Mouse (Mus musculus) olfactory bulb, adult 2 months (tissue): ENCODE measurements at regions not wholly inside any gene's neighbourhood (a gene's known extent, or its start where the extent isn't known, plus 50 kb on each side); places are given as distances from the start of the nearest gene placed in this dataset.

Experiments
- H3K27ac ChIP-seq: fragments of 200-500 bp; 2 replicates; pipeline ENCODE4 v1.5.1; 2012; ENCODE audit warnings: low read depth, low read length; ENCODE audit not compliant: insufficient read depth
- H3K4me1 ChIP-seq: fragments of 200-500 bp; 2 replicates; pipeline ENCODE4 v1.6.1; 2012; ENCODE audit warnings: low read length; ENCODE audit not compliant: control insufficient read depth, insufficient read depth
- H3K4me3 ChIP-seq: fragments of 200-500 bp; 2 replicates; pipeline ENCODE4 v1.5.1; 2012; ENCODE audit warnings: mild to moderate bottlenecking, low read depth, low read length, moderate library complexity; ENCODE audit not compliant: insufficient read depth
- CTCF ChIP-seq: fragments of 200-500 bp; IDR thresholded peaks from 2 replicates; pipeline ENCODE4 v1.5.1; 2012; ENCODE audit warnings: low read depth, mild to moderate bottlenecking, low read length, moderate library complexity; ENCODE audit not compliant: insufficient read depth
- POLR2A ChIP-seq: fragments of 200-500 bp; IDR thresholded peaks from 2 replicates; pipeline ENCODE4 v1.6.1; 2012; ENCODE audit warnings: mild to moderate bottlenecking, low read depth, low read length, moderate library complexity; ENCODE audit not compliant: insufficient read depth
- WGBS: fragments of 180-500 bp; shearing (Covaris S2); methylation state at CpG from one replicate; pipeline ENCODE4 v1.1.7; 2018; 5-methylcytosine and 5-hydroxymethylcytosine counted together

DNA sequence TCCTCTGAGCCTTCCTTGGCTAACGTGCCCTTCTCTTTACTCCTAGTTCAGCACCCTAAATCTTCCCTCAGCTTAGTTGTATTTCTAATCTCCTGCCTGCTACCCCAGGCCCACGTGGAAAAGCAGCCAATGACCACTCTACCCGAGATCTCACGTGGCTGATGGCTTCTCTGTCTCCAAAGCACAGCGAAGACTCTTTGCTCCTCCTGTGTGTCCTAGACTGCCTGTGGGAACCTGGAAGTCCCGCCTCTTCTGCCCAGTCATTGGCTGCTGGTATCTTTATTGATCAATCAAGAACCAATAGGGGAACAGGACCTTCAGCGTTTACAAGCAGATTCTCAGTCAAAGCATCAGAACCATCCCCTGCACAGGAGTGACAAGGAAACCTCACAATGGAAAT is 54.8 kb downstream of the Gm19935 start:
- WGBS, result 90% methylated on average over 7 of the region's 7 CpGs
- Histone ChIP-seq H3K4me1 (peaks cover 4% of the 10 kb centered on the region; the same call in 1 of the 2 replicates), H3K27ac (no peak overlapping the region), H3K4me3 (no peak overlapping the region)
- TF ChIP-seq CTCF, result no peak
- no peak for TF ChIP-seq POLR2A

DNA sequence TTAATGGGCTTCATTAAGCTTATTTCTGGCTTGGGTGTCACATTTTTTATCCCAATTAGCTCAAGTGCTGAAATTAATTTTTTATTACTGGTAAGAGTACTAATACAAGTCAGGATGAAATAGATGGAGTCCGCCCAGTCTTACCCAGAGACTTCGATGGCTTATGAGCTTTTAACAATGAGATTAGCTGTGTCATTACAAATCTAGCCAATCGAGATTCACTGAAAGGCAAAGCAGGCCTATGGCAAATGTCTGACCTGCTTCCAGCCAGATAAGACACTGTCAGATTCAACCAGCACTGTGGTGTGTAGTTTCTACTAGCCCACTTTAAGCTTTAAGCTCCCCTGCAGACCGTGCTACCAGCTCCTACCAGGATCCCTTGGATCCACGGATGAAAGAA is 55.2 kb downstream of the Gm19935 start:
- TF ChIP-seq POLR2A, result no peak
- no peak for TF ChIP-seq CTCF
- no peak overlapping the region for H3K27ac ChIP-seq
- no peak overlapping the region for H3K4me3 ChIP-seq
- H3K4me1 ChIP-seq, result peaks cover 4% of the 10 kb centered on the region; the same call in 1 of the 2 replicates
- WGBS, result 73% methylated on average over 5 of the region's 5 CpGs

DNA sequence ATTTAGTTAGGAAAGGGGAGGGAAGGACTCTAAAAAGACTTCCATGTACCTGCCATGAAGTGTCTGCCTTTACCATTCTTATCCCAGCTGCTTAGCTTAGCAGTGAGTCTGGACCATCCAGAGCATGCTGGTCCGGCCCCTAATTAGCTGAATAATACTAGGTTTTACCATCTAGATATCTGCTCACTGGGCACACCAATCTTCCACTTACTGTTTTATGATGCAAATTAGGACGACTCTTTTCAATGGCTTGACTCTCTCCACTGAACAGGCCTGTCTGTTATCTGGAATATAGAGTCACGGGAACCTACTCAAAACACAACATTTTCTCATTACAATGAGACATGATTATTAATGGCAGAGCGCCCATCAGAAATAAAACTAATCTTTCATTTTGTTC is 55.7 kb downstream of the Gm19935 start:
- TF ChIP-seq CTCF (no peak), POLR2A (no peak)
- WGBS, result 65% methylated on average over 4 of the region's 4 CpGs
- Histone ChIP-seq H3K27ac (no peak overlapping the region), H3K4me1 (peaks cover 4% of the 10 kb centered on the region; the same call in 1 of the 2 replicates), H3K4me3 (no peak overlapping the region)

DNA sequence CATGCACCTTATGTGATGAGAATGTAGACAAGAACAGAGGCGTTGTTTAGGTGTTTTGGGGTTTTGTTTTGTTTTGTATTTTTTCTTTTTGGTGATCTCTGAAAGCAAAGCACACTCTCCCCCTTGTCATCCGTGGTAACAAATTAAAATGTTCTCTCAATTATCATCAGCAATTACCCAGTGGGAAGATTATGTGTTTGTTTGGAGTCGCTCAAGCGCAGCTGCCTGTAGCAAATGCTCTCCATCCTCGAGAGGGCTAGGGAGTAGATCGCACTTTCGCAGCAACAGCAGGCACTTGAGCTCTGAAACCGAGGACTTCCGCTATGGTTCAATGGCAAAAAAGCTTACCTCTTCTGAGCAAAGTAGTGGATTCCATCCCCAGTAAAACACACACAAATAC is 57.7 kb downstream of the Gm19935 start:
- 26% methylated on average over 9 of the region's 9 CpGs for WGBS
- Histone ChIP-seq H3K4me3 (no peak overlapping the region), H3K4me1 (peaks cover 7% of the 10 kb centered on the region), H3K27ac (no peak overlapping the region)
- no peak for TF ChIP-seq CTCF
- TF ChIP-seq POLR2A, result no peak

DNA sequence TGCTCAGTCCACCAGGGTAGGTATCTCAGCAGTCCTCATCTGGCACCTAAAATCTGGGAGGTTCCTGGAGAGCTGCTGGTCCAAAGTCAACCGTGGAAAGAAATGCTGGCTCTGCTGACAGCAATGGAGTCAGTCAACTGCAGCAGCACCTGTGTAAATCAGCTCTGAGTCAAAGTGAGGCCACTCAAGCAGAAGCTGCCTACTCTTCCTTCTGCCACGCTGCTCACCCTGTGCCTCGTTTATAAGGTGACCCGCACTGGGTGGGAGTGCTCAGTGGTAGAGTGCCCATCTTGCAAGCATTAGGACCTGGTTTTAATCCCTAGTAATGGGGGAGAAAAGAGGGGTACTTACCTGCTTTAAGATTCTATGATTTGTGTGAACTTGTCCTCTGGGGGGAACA is 62.2 kb downstream of the Gm19935 start:
- WGBS, result 87% methylated on average over 4 of the region's 4 CpGs
- TF ChIP-seq CTCF (no peak), POLR2A (no peak)
- no peak overlapping the region for H3K27ac ChIP-seq

DNA sequence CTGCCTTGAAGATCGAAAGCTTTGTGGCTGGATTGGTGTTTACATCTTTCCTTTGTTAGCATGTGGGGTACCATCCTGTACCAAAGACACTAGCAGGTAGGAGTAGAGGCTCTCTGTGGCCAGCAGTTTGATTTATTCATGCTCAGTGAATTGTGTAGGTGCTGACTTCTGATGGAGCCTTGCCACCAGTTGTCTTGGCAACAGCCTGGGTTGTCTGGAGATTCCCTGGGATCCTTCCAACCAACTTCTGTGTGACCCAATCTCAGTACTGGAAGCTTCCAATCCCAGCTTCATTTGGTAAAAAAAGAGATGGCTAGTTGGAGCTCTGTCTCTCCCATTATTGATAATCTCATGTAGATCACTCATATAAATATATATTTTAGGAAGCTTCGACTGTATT is 73.6 kb downstream of the Gm19935 start:
- Histone ChIP-seq H3K4me1 (no peaks in the 10 kb centered on the region), H3K27ac (no peak overlapping the region), H3K4me3 (no peak overlapping the region)
- 93% methylated on average over 2 of the region's 2 CpGs for WGBS
- no peak for TF ChIP-seq POLR2A
- TF ChIP-seq CTCF, result no peak

More for the DNA sequence above, 62.2 kb downstream of the Gm19935 start:
- Histone ChIP-seq H3K4me1 (peaks cover 7% of the 10 kb centered on the region), H3K4me3 (no peak overlapping the region)

DNA sequence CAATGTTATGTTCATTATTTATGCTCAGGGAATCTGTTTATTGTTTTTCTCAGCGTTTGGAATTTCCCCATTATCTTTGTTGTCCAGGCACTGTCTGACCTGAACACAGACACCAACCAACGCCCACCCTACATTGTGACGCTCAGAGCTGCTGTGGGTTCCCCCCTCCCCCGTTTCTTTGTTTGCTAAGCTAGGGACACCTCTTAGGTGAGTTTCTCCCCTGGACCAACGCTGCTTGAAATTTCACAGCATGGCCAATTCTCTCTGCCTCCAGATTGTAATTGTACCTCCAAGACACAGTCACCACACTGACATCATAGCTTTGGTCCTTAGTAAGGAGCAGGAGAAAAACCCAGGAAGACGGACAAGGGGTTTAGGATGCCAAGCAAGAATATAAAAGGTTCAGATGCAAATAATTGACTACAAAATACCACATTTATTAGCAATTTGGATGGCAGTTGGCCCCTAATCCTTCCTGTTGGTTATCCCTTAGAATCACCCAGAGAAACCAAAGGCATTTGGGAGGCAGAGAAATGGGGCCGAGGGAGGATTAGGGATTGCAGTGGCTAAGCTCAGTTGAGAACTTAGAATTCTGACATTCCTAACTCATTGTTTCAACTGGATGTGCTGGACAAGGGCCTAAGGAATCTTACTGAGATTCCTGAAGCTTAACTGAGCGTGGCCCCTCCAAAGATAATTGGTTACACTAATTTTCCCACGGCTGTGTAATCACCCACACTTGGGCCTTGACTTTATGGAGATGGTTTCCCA is 76.0 kb downstream of the Gm19935 start:
- TF ChIP-seq CTCF (no peak), POLR2A (no peak)
- Histone ChIP-seq H3K27ac (no peak overlapping the region), H3K4me1 (no peaks in the 10 kb centered on the region), H3K4me3 (no peak overlapping the region)
- WGBS, result 51% methylated on average over 9 of the region's 9 CpGs

DNA sequence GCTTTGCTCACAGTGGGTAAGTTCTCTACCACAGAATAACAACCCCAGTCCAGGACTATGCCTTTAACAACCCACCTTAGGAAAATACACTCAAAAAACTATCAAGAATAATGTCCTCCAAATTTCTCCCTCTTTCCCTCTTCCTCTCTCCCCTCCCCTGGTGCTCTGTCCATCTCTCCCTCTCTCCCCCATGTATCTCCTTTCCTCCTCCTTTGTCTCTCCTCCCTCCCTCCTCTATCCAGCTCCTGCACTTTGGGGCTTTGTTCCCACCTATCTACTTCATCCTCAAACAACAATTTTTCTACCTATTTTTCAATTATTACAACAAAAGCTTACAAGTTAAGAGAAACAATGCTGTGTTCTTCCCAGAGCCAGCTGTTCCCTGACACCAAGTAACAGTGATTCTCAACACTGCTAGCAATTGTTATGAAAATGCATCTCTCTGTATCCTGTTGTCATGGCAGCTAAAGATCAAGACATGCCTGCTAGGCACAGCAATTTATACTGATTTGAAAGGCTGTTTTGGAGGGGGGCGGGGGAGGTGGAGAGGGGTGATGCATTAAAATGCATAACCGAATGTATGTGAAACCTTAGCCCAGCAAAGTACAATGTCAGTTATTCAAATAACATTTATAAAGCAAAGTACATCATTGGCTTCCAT is 76.8 kb downstream of the Gm19935 start:
- TF ChIP-seq CTCF (no peak), POLR2A (no peak)
- WGBS, result 42% methylated on average over 2 of the region's 2 CpGs
- Histone ChIP-seq H3K4me1 (no peaks in the 10 kb centered on the region), H3K27ac (no peak overlapping the region), H3K4me3 (no peak overlapping the region)

DNA sequence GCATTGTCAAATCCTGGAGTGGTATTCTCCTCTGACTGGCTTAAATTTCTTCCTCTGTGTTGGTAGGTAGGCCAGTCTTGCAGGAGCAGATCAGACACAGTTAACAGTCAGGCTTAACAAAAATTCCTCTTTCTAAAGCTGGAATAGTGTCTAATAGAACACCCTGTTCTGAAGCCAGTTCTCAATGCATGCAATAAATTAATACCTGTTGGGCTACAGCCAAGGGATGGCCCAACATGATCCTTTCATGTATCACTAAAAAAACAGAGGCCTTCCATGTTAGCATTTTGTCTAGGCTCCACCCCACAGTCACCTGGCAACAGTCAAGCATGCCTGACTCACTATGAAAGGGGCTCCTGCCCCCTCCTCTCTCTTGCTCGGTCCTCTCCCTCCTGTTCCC is 89.2 kb downstream of the Gm19935 start:
- no peaks in the 10 kb centered on the region for H3K4me1 ChIP-seq
- H3K27ac ChIP-seq, result no peak overlapping the region
- no peak overlapping the region for H3K4me3 ChIP-seq
- no peak for TF ChIP-seq POLR2A
- no peak for TF ChIP-seq CTCF
- 43% methylated on average over 1 of the region's 1 CpGs for WGBS

DNA sequence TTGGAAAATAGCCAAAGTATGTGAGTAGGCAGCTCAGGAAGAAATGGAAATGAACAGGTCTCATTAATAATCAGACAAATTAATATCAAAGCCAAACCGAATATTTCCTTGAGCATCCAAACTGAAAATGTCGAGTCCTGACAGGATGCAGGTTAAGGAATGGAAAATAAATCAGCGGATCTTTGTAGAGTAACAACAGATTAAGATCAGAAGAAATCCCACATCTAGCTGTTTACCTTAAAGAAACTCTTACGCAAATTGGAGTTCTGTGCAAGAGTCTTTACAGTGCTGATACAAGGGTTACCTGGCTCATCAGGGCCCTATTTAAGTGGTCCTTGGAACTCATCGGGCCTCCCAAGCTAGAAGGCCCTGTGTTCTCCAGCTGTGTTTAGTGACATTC is 92.0 kb downstream of the Gm19935 start:
- Histone ChIP-seq H3K27ac (no peak overlapping the region), H3K4me3 (no peak overlapping the region), H3K4me1 (no peaks in the 10 kb centered on the region)
- no peak for TF ChIP-seq CTCF
- no peak for TF ChIP-seq POLR2A
- WGBS, result 93% methylated on average over 5 of the region's 5 CpGs
